Mouse (Mus musculus) lung, postnatal 14 days (tissue): ENCODE results near the gene Os9.
A peak's percentile ranks its signal among the peaks of the same experiment; 100 is the strongest.
"Not testable (repeated sequence)": the region's sequence is repeated elsewhere in the genome, so short reads cannot be mapped to it uniquely, and the experiment has no call there.

ENCODE experiments used
- DNase-seq: peaks from one replicate; pipeline ENCODE4 v3.0.0; 2021

Os9 gene

GRCm38 (mm10) chr10:127062101-127062500 is 58.8 kb downstream of the Os9 start:
- not testable (repeated sequence) for DNase-seq

DNA sequence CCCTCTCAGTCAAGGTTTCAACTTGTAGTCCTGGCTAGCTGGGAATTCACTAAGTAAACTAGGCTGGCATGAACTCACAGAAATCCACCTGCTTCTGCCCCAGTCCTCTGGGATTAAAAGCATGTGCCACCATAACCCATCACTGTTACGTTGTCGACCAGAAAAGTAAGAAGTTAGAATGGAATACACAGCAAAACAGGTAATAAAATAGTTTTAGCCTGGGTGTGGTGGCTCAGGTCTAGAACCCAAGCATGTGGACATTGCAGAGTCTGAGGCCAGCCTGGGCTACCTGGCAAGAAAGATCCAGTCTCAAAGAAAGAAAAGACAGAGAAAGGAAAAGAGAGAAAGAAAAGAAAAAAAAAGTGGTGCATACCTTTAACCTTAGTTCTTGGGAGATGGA is 59.4 kb downstream of the Os9 start:
- DNase-seq, result no peak

- no peak for DNase-seq
Measured at GRCm38 (mm10) chr10:127061085-127061484, 59.8 kb downstream of the Os9 start.

- DNase-seq, result peak; percentile 67
Measured at GRCm38 (mm10) chr10:127059968-127060916, 60.7 kb downstream of the Os9 start, which contains the start of gene March9. March9 (minus strand) TSS chr10:127060184.

DNA sequence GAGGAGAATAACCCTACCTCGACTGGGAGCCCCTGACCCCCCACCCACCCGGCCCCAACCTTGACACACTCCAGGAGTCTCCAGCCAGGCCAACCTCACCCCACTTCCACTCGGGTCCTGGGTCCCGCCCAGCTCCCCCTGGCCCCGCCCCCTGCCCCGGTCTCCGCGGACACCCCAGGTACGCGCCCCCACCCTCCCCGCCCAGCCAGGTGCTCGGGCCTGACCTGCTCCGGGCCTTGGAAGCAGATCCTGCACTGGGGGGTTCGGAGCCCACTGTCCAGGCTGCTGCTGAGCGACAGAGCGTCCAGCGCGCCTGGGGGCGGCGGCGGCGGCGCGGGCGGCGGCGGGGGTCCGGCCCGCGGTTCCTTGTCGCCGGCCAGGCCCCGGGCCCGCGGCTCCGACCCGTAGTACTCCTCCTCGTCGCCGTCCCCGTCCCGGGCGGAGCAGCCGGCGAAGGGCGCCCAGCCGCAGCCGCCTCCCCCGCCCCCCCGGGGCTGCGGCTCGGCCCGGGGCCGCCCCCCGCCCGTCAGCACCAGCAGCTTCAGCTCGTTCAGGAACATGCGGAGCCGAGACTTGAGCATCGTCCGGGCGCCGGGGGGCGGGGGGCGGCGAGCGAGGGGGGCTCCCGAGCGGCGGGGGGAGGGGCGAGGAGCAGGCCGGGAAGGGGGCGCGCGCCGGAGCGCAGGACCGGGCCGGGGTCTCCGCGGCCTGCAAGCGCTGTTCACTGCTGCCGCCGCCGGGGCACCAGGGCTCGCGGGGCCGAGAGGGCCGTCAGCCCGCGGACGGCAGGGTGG is 61.6 kb downstream of the Os9 start:
- no peak for DNase-seq

DNA sequence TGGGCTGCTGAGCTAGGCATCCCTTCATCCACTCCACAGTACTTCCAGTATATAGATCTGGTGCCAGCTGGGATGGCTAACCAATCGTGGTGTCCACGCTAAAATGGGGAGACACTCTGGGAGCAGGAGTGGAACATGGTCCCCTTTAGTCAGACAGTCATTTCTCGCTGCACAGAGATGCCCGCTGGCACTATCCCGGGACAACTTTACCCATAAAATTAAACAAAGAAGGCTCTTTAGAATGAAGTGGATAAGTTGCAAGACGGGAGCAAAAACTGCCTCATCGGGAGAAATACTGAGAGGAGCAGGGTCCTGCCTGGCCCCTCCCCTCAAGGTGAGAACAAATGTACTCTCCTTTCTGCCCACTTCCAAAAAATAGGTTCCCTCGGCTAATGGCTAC is 62.2 kb downstream of the Os9 start:
- DNase-seq, result no peak

DNA sequence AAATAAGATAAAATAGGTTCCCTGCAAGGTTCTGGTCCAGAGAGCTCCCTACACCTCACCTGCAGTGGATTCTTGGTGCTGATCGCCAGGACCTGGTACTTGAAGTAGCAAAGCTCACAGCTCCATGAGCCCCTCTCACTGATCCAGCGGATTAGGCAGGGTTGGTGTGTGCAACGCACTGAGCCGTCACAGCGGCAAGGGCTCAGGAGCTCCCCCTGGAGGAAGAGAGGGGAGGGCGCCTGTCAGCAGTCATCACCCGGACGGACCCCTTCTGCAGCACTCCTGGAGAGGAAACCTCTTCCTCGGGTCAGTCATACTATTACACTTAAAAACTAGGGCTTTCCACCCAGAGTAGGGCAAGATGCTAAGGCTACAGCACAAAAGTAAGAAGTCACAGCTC is 62.8 kb downstream of the Os9 start:
- peak; percentile 84 for DNase-seq

- no peak for DNase-seq
Measured at GRCm38 (mm10) chr10:127056490-127056889, 64.4 kb downstream of the Os9 start.

DNA sequence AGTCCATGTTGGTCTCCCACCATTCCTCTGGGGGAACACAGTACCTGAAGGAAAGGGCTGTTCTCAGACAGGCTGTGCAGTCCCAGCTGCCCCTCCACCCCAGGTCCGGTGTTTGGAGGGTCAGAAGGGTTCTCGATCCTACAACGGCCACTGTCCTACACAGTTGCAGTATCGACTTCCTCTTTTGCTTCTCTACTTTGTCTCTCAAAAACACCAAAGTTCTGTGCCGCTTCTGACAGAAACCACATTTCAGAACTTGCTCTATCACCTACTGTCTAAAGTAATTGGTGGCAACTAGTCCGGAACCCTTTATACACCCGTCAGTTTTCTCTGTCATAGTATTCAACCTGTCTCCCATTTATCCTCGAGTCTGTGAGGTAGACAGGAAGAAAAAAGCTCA is 65.5 kb downstream of the Os9 start:
- no peak for DNase-seq

- no peak for DNase-seq
Measured at GRCm38 (mm10) chr10:127054646-127055045, 66.3 kb downstream of the Os9 start.

DNA sequence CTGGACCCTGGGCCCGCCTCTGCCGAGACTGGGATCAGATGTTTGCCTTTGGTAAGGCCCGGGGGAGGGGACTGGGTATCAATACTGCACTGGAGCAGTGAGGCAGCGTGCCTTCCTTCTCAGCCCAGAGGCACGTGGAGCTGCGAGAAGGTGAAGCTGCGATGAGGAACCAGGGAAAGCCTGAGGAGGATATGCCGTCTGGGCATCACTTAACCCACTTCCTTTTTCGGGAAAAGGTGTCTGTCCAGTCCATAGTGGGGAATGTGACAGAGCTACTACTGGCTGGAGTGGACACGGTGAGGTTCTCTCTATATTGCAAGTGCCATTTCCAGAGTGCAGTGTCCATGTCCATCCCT is 70.8 kb downstream of the Os9 start:
- no peak for DNase-seq

DNA sequence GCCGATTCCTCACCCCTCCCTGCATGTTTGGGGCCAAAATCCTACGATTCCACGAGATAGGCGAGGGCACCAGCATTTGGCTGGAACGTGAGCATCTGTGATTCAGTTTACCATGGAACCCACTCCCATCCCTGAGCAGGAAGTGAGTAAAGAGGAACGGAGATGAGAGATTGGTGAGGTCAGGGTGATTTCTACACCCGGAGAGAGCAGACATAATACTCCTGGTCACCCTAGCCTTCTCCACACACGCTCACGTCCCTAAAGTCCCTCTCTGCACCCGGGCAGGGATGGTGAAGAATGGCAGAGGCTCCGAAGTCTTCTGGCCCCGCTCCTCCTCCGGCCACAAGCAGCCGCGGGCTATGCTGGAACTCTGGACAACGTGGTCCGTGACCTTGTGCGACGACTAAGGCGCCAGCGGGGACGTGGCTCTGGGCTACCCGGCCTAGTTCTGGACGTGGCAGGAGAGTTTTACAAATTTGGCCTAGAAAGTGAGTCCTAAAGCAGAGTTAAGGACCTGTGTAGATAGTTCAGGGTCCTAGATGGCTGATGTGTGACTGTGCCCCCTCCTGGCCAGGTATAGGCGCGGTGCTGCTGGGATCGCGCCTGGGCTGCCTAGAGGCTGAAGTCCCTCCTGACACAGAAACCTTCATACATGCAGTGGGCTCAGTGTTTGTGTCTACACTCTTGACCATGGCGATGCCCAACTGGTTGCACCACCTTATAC is 71.4 kb downstream of the Os9 start:
- no peak for DNase-seq

DNA sequence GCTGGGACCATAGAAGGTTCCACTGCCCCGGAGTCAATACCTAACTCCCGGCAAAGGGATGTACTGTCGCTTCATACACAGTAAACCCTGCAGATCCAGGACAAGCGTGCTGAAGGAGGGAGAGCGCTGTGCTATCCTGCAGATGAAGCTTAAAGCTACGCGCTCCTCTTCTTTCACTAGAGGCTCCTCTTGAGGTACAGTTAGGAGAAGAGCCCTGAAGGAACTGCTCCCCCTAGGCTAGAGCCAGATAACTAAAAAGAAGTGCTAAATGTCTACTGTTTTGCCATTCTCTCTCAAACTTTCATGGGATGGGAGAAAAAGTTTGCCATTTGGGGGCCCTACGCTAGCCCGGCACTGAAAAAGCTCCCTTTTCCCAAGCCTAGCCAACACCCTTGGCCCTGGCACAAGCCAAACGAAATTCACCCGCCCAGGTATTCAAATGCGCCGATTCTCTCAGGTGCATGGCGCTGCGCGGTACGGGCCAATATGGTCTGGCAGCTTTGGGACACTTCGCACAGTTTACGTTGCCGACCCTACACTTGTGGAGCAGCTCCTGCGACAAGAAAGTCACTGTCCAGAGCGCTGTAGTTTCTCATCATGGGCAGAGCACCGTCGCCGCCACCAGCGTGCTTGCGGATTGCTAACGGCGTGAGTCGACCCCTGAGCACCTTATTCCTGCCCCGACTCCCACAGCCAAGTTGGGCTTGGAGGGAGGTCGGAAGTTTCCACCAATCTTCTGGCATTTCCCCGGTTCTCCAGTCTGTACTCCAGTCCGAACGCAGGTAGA is 72.1 kb downstream of the Os9 start:
- no peak for DNase-seq

DNA sequence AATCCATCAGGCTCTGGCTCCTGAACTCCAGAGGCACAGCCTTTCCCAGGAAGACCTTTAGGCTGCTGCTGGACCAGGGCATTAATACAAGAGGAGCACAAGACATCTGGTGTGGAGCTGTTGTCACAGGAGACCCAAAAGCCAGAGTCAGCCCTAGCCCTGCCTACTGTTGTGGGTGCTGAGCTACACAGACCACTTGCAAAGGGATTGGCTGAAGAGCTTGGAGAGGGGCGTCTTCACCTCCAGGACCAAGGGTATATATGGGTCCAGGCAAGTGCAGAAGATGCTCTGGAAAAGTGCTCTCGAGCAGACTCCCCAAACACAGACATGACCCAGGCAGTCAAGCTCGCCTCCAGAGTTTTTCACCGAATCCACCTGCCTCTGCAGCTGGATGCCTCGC is 73.0 kb downstream of the Os9 start, which contains the start of gene Cyp27b1:
Gene Cyp27b1 (plus strand): TSS at position 297 of the 400 bp plus-strand sequence.
- no peak for DNase-seq
